Mouse (Mus musculus) layer of hippocampus, postnatal 14 days (tissue): Measurements from ENCODE around the gene Lrp3. TPM values are rescaled to one million over a fixed set of nuclear protein-coding genes. Genes with fewer than 3 reads are reported as not detected.
A peak's percentile ranks its signal among the peaks of the same experiment; 100 is the strongest.
"Not testable (repeated sequence)": the region's sequence is repeated elsewhere in the genome, so short reads cannot be mapped to it uniquely, and the experiment has no call there.

ENCODE experiments used
- DNase-seq, 2 experiments: peaks; one replicate each; pipeline ENCODE4 v3.0.0; 2021 to 2022; ENCODE audit warnings: low spot score in 2 of 2, mixed read lengths in 1 of 2
- long read RNA-seq, 2 experiments: library from polyadenylated mRNA; stranded (forward); transcript quantifications; one replicate each; pipeline ENCODE4 v2.0.0; 2021
- total RNA-seq, 2 experiments: library from RNA; stranded (reverse); gene quantifications; 2 replicates each; pipeline ENCODE4 v1.2.3; 2021

The Lrp3 gene
- 10 to 100 TPM; 75.0 to 75.7 TPM for total RNA-seq
- long read RNA-seq, experiment 1, full-length matches to known transcripts, result 85 of 129 reads
- long read RNA-seq, experiment 1, partial matches to known transcripts, result 6 of 129 reads
- long read RNA-seq, experiment 1, other reads (novel, unspliced or antisense), result 38 of 129 reads
- long read RNA-seq, experiment 2, full-length matches to known transcripts, result 93 of 139 reads
- long read RNA-seq, experiment 2, partial matches to known transcripts, result 6 of 139 reads
- long read RNA-seq, experiment 2, other reads (novel, unspliced or antisense), result 40 of 139 reads

- DNase-seq, result peak; percentile 62 to 65
Observed at GRCm38 (mm10) chr7:35215225-35215624, at the start of gene Lrp3. TSS of gene Lrp3 (minus strand) at chr7:35215498.

- peak; percentile 43 to 65 for DNase-seq
Observed at GRCm38 (mm10) chr7:35264746-35265145, 49.4 kb upstream of the Lrp3 start.

GRCm38 (mm10) chr7:35263595-35264489 lies 48.5 kb upstream of the Lrp3 start:
- DNase-seq, result no peak

GRCm38 (mm10) chr7:35259384-35259783 lies 44.1 kb upstream of the Lrp3 start:
- no peak for DNase-seq

- DNase-seq, result no peak
Observed at GRCm38 (mm10) chr7:35258294-35258693, 43.0 kb upstream of the Lrp3 start.

- peak; percentile 38 to 62 for DNase-seq
Observed at GRCm38 (mm10) chr7:35252041-35252558, 36.8 kb upstream of the Lrp3 start.

- DNase-seq, result not testable (repeated sequence)
Observed at GRCm38 (mm10) chr7:35237935-35238334, 22.6 kb upstream of the Lrp3 start.

- peak; percentile 45 to 73 for DNase-seq
Observed at GRCm38 (mm10) chr7:35235308-35235707, 20.0 kb upstream of the Lrp3 start.

- DNase-seq, result peak; percentile 100
Observed at GRCm38 (mm10) chr7:35234361-35235245, 19.3 kb upstream of the Lrp3 start.

- DNase-seq, result no peak
Observed at GRCm38 (mm10) chr7:35233861-35234260, 18.6 kb upstream of the Lrp3 start.

GRCm38 (mm10) chr7:35232796-35233455 lies 17.6 kb upstream of the Lrp3 start:
- no peak for DNase-seq

GRCm38 (mm10) chr7:35230333-35230732 lies 15.0 kb upstream of the Lrp3 start:
- no peak for DNase-seq

- DNase-seq, result no peak
Observed at GRCm38 (mm10) chr7:35220694-35221365, 5.5 kb upstream of the Lrp3 start.

- no peak for DNase-seq
Observed at GRCm38 (mm10) chr7:35215731-35216130, 433 bp upstream of the Lrp3 start.

GRCm38 (mm10) chr7:35214442-35215222 lies 666 bp downstream of the Lrp3 start:
- no peak for DNase-seq

- no peak for DNase-seq
Observed at GRCm38 (mm10) chr7:35211791-35212190, 3.5 kb downstream of the Lrp3 start.

- no peak for DNase-seq
Observed at GRCm38 (mm10) chr7:35199755-35200154, 15.5 kb downstream of the Lrp3 start.

GRCm38 (mm10) chr7:35198981-35199754 lies 16.1 kb downstream of the Lrp3 start:
- no peak for DNase-seq
